Mouse (Mus musculus): ENCODE data around the gene Galk1.

Galk1 gene

GRCm38 (mm10) chr11:116011529-116012261 lies 824 bp downstream of the Galk1 start:
- DNase-seq (ENCODE audit: low read depth, low spot score): no peak

GRCm38 (mm10) chr11:116010948-116011347 lies 1.6 kb downstream of the Galk1 start:
- DNase-seq (ENCODE audit: low read depth, low spot score): no peak

- DNase-seq (ENCODE audit: low read depth, low spot score): no peak
Observed at GRCm38 (mm10) chr11:116010146-116010545, 2.4 kb downstream of the Galk1 start.

GRCm38 (mm10) chr11:116009661-116010060 lies 2.9 kb downstream of the Galk1 start:
- no peak for DNase-seq (ENCODE audit: low read depth, low spot score)

DNA sequence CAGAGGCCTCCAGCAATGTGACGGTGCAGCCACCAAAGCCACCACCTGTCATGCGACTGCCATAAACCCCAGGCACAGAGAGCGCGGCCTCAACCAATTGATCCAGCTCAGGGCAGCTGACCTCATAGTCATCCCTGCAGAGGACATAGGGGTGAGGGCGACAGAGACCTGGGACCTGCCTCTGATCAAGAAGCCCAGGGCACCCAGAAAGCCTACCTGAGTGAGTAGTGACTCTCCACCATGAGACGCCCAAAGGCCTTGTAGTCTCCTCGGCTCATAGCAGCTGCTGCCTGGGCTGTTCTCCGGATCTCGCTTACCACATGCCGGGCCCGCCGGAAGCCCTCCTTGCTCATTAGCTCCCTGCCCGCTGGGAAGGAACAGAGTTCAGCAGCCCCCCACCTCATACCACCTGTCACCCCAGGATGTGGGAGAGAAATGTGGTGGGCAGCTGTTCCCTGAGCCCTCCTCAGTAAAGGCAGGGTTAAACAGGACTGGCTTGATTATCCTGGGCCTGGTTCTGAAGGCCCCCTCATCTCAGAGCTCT lies 3.6 kb downstream of the Galk1 start:
- DNase-seq (ENCODE audit: low read depth, low spot score): no peak

- DNase-seq (ENCODE audit: low read depth, low spot score): no peak
Observed at GRCm38 (mm10) chr11:116008411-116008810, 4.1 kb downstream of the Galk1 start.

DNA sequence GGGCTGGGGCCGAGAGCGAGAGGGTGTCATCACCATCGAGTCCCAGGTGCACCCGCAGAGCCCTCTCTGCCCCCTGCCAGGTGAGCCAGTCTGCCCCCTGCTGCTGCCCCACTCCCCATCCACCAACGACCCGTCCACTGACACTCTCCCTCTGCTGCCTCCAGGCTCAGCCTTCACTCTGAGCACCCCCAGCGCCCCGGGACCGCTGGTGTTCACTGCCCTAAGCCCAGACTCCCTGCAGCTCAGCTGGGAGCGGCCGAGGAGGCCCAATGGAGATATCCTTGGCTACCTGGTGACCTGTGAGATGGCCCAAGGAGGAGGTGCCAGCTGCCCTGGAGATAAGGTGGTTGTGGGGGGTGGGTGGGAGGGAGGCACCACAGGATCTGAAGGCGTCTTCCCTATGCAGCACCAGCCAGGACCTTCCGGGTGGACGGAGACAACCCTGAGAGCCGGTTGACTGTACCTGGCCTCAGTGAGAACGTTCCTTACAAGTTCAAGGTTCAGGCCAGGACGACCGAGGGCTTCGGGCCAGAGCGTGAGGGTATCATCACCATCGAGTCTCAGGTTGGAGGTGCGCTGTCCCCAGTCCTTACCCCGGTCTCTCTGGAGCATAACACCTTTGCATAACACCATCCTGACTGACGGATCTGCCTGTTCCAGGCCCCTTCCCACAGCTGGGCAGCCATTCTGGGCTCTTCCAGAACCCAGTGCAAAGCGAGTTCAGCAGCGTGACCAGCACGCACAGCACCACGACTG lies 5.2 kb downstream of the Galk1 start:
- no peak for DNase-seq (ENCODE audit: low read depth, low spot score)

DNA sequence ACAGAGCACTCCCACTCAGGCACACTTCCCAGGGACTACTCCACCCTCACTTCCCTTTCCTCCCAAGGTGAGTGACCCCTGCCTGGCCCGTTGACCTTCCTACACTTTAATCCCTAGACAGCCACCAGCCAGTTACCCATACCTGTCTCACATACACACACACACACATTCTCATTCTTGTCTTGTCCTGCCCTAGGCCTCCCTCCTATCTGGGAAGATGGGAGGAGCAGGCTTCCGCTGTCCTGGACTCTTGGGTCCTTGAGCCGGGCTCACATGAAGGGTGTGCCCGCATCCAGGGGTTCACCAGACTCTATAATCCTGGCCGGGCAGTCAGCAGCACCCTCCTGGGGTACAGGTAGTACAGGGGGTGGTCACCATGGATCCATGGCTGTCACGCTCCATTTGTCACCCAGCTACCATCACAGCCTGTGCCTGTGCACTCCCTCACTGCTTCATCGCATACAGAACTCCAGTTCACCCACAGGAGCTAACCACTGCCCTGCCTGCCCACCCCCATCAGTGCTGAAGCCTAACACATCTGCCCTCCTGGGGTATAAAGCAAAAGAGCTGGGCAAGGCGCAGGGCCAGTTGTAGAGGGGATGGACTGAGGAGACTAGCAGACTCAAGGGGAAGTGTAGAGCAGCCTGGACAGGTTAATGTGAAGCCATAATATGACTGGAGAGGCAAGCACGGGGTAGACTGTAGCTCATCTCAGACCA lies 6.7 kb downstream of the Galk1 start:
- no peak for DNase-seq (ENCODE audit: low read depth, low spot score)

DNA sequence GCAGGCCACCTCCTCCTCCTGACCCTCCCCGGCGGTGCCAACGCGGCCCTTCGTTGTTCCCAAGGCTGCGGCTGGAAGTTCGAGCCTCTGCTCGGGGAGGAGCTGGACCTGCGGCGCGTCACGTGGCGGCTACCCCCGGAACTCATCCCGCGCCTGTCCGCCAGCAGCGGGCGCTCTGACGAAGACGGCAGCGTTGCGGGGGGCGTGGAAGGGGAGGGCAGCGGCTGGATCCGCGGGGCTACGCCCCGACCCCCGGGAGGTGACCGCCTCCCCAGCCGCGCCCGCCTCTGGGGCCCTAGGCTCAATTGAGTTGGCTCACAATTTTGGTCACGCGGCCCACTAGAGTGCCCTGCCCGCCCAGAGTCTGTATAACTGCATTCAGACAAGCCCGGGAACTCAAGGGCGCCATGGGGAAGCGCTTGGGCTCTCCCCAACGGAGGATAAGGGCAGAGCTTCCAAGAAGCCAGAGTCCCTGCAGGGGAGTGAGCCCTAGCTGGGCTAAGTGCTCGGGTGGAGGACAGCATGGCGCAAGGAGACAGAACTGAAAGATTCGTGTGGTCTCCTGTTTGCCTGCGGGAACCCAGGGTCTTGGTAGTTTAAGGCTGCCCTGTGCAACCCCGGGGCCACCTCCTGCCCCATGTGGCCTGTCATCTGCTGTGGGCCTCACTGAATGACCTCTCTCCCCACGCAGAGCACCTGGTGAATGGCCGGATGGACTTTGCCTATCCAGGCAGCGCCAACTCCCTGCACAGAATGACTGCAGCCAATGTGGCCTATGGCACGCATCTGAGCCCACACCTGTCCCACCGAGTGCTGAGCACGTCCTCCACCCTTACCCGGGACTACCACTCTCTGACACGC lies 7.4 kb downstream of the Galk1 start:
- peak; percentile 73 for DNase-seq (ENCODE audit: low read depth, low spot score)

DNA sequence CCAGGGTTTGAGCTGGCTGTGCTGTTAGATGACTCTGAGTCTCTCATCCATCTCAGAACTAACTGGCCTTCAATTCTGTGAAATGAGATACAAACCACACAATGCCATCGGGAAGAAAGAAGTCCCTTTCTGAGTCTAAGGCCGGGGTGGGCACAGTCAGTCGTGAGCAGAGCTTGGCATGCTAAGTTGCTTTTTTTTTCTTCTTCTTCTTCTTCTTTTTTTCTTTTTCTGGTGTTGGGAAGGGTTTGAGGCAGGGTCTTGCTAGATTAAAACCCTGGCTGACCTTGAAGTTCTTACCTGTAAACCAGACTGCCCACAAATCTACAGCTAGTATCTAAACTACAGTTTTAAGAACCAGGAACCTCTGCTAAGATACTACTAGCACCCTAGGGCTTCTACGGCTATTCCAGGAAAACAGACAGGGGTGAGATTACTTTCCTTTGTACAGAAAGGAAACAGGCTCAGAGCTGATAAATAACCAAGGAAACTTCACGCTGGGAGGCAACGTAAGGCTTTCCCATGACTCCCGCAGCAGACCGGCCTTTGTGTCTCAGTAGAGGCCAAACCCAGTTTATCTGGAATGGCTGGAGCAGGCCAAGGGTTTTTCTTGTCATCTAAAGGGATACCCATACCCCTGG lies 8.2 kb downstream of the Galk1 start:
- no peak for DNase-seq (ENCODE audit: low read depth, low spot score)

DNA sequence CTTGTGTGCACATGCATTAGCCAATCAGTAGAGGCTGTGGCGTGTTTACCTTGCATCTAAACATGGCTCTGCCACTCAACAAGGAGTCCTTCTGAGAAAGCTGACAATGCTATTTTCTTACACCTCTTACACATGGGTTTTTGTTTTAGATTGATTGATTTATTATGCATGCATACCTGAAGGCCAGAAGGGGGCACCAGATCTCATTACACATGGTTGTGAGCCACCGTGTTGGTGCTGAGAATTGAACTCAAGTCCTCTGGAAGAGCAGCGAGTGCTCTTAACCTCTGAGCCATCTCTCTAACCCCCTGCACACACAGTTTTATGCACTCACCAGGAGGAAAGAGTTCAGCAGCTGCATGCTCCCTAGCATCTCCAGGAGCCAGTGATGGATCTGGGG lies 9.6 kb downstream of the Galk1 start:
- DNase-seq (ENCODE audit: low read depth, low spot score): no peak

- DNase-seq (ENCODE audit: low read depth, low spot score): no peak
Observed at GRCm38 (mm10) chr11:116001725-116002124, 10.8 kb downstream of the Galk1 start.

DNA sequence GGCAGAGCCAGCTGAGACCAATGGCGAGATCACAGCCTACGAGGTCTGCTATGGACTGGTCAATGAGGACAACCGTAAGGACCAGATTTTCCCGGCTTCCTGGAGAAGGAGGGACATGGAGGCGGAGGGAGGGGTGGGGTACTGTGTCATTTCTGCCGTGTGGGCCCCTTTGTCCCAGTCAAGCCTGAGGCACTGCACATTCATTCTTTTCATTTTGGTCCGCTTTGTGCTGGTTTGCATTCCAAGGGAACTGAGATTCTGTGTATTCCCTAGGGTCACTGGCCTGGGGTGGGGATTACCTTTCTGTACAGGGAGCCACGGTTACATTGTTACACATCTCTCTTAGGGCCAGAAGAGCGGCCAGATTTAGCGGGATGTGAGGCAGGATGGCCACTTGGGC lies 11.9 kb downstream of the Galk1 start:
- no peak for DNase-seq (ENCODE audit: low read depth, low spot score)

GRCm38 (mm10) chr11:115999538-116000143 lies 12.9 kb downstream of the Galk1 start:
- DNase-seq (ENCODE audit: low read depth, low spot score): no peak

DNA sequence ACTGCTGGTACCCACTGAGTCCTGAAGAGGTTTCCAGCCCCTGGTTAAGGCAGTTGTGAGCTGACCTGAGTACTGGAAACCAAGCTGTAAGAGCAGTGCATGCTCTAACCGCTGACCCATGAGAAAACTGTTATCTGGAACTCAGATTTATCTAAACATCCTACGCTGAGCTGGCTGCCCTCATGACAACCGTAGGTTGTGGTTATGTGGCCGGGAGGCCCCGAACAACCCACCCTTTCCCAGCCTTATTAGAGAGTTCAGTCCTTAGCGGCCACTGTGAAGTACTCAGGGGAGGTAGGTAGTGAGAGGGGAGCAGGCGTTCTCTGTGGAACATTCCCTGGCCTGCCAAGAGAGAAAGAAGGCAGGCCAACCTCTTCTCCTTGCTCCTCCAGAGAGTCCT lies 13.5 kb downstream of the Galk1 start:
- DNase-seq (ENCODE audit: low read depth, low spot score): no peak

DNA sequence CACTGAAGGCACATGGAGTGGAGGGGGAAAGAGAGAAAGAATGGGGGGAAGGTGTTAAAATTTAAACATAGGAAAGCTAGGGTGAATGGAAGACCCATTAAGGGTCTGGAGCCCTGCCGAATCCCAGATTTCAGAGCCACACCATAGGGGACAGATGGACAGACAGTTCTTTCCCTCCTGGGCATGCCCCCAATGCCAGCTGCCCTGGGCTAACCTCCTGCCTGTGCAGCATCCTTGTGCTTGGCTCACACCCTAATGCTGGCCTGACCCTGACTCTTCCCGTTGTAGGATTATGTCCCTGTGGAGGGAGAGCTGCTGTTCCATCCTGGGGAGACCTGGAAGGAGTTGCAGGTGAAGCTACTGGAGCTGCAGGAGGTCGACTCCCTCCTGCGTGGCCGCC lies 14.9 kb downstream of the Galk1 start:
- no peak for DNase-seq (ENCODE audit: low read depth, low spot score)

- no peak for DNase-seq (ENCODE audit: low read depth, low spot score)
Observed at GRCm38 (mm10) chr11:115997047-115997446, 15.5 kb downstream of the Galk1 start.

- no peak for DNase-seq (ENCODE audit: low read depth, low spot score)
Observed at GRCm38 (mm10) chr11:115995256-115995655, 17.3 kb downstream of the Galk1 start.

DNA sequence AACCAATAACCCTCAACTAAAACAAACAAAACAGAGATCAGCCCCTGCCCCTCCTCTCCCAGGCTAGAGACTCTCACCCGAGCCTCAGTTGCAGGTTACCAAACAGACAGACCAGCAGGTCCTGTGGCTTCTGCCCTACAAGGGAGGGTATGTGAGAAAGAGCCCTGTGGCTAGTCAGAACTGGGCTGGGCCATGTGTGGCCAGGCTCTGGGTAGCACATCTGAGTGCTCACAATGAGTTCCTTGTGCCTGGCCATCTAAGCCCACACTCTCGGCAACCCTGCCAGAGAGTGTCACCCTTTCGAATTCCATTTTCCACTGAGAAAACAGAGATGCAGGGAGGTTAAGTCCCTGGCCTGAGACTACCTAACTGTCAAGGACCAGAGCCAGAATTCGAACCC lies 20.4 kb downstream of the Galk1 start:
- DNase-seq (ENCODE audit: low read depth, low spot score): no peak

DNA sequence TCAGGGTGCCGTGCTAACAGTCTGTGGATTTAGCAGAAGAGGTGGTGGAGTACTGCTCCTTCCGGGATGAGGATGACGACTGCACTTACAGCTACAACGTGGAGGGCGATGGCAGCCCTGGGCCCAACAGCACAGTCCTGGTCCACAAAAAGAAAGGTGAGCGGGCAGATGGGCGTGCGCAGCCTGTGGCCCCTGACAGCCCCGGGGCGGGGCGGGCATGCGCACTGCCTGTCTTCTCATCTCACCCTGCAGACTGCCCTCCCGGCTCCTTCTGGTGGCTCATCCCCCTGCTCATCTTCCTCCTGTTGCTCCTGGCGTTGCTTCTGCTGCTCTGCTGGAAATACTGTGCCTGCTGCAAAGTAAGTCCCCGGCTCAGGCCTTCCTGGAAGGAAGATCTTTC lies 22.8 kb downstream of the Galk1 start:
- no peak for DNase-seq (ENCODE audit: low read depth, low spot score)

All from skeletal muscle tissue, adult 2 months (tissue).